Mouse (Mus musculus) stomach, embryonic 16.5 days (tissue): Measurements from ENCODE around the gene Rraga. TPM values are rescaled to one million over a fixed set of nuclear protein-coding genes. Genes with fewer than 3 reads are reported as not detected.
A peak's percentile ranks its signal among the peaks of the same experiment; 100 is the strongest.
"Not testable (repeated sequence)": the region's sequence is repeated elsewhere in the genome, so short reads cannot be mapped to it uniquely, and the experiment has no call there.

Experiments used
- ATAC-seq: fragments of 200-750 bp; cut with Nextera tagmentation; 2 replicates; pipeline ENCODE4 v1.8.0; 2017; ENCODE audit warnings: moderate number of reproducible peaks, moderate TSS enrichment; ENCODE audit not compliant: insufficient read depth, low FRiP score
- H3K27ac ChIP-seq: fragments of 300-500 bp; sonication (generic); 2 replicates; pipeline ENCODE4 v1.5.1; 2014; ENCODE audit warnings: low read length
- H3K27me3 ChIP-seq: fragments of 300-500 bp; sonication (generic); 2 replicates; pipeline ENCODE4 v1.6.1; 2014; ENCODE audit warnings: low read length, control low read depth, mixed read lengths; ENCODE audit not compliant: control insufficient read depth, insufficient read depth
- H3K36me3 ChIP-seq: fragments of 300-500 bp; sonication (generic); 2 replicates; pipeline ENCODE4 v1.6.1; 2014; ENCODE audit warnings: low read length; ENCODE audit not compliant: control insufficient read depth, insufficient read depth
- H3K4me1 ChIP-seq: fragments of 300-500 bp; sonication (generic); 2 replicates; pipeline ENCODE4 v1.6.1; 2014; ENCODE audit warnings: low read length, control low read depth, mixed read lengths; ENCODE audit not compliant: control insufficient read depth, insufficient read depth
- H3K4me2 ChIP-seq: fragments of 300-500 bp; sonication (generic); 2 replicates; pipeline ENCODE4 v1.6.1; 2014; ENCODE audit warnings: low read depth, low read length, mixed read lengths
- H3K4me3 ChIP-seq: fragments of 300-500 bp; sonication (generic); replicated peaks from 2 replicates; pipeline ENCODE4 v1.5.1; 2014; ENCODE audit warnings: mild to moderate bottlenecking, low read length
- H3K9ac ChIP-seq: fragments of 300-500 bp; sonication (generic); 2 replicates; pipeline ENCODE4 v1.6.1; 2014; ENCODE audit warnings: low read length
- H3K9me3 ChIP-seq: fragments of 300-500 bp; sonication (generic); replicated peaks from 2 replicates; pipeline ENCODE4 v1.6.1; 2016; ENCODE audit warnings: low read length, control low read depth; ENCODE audit not compliant: control insufficient read depth
- WGBS: fragments of 180-500 bp; shearing (Covaris S2); extraction: QIAGEN DNeasy Blood & Tissue Kit; methylation state at CpG from one replicate; pipeline ENCODE4 v1.1.7; 2014; 5-methylcytosine and 5-hydroxymethylcytosine counted together
- polyA plus RNA-seq: library from polyadenylated mRNA; unstranded; fragments of >200 nt; fragmentation: Nextera tagmentation; extraction: Ambion mirVana; gene quantifications from 2 replicates; pipeline ENCODE4 v1.2.1, GENCODE M21; 2015

Rraga gene
- polyA plus RNA-seq, 1 experiment from 2014 or later = 117 TPM

- Histone ChIP-seq H3K4me3 (no peak overlapping the region), H3K27ac (no peak overlapping the region), H3K36me3 (no peaks in the 10 kb centered on the region), H3K9ac (no peak overlapping the region), H3K4me1 (no peaks in the 10 kb centered on the region), H3K9me3 (no peaks in the 10 kb centered on the region), H3K4me2 (no peak overlapping the region), H3K27me3 (no peaks in the 10 kb centered on the region)
- ATAC-seq = no peak
- WGBS = 58% methylated on average over 3 of the region's 3 CpGs
Measured at GRCm38 (mm10) chr4:86622116-86622515, 46.6 kb downstream of the Rraga start.

GRCm38 (mm10) chr4:86622532-86622931 lies 47.1 kb downstream of the Rraga start:
- H3K36me3 ChIP-seq, H3K4me2 ChIP-seq, H3K27ac ChIP-seq, H3K4me1 ChIP-seq, H3K9ac ChIP-seq, H3K27me3 ChIP-seq, ATAC-seq, H3K4me3 ChIP-seq, H3K9me3 ChIP-seq: not testable (repeated sequence)
- 88% methylated on average over 1 of the region's 1 CpGs for WGBS

- WGBS = 75% methylated on average over 5 of the region's 5 CpGs
- Histone ChIP-seq H3K4me2 (no peak overlapping the region), H3K36me3 (no peaks in the 10 kb centered on the region), H3K9me3 (no peaks in the 10 kb centered on the region), H3K9ac (no peak overlapping the region), H3K27me3 (no peaks in the 10 kb centered on the region), H3K27ac (no peak overlapping the region), H3K4me1 (no peaks in the 10 kb centered on the region), H3K4me3 (no peak overlapping the region)
- ATAC-seq = no peak
Measured at GRCm38 (mm10) chr4:86625463-86625862, 50.0 kb downstream of the Rraga start.

- not testable (repeated sequence) for H3K4me1 ChIP-seq, H3K9me3 ChIP-seq, H3K4me2 ChIP-seq, H3K27ac ChIP-seq, H3K4me3 ChIP-seq, H3K9ac ChIP-seq, H3K27me3 ChIP-seq, H3K36me3 ChIP-seq
- 79% methylated on average over 7 of the region's 7 CpGs for WGBS
- ATAC-seq = 0 out of 2 replicates have a peak, but pooled peaks have one; percentile 60
Measured at GRCm38 (mm10) chr4:86626496-86626895, 51.0 kb downstream of the Rraga start.

Other genes with a start within 250 kb of the Rraga start
- 0.13 TPM in 1 of 2 replicates, not detected in the other for gene Saxo1, start 17.3 kb upstream of the Rraga start, polyA plus RNA-seq
- gene Haus6, start 36.4 kb downstream of the Rraga start, polyA plus RNA-seq = 12.5 and 14.3 TPM in 2 replicates
- 82.0 and 83.5 TPM in 2 replicates for gene Plin2, start 94.4 kb downstream of the Rraga start, polyA plus RNA-seq
- 6.9 and 9.0 TPM in 2 replicates for gene Dennd4c, start 172.9 kb downstream of the Rraga start, polyA plus RNA-seq